Mouse (Mus musculus) G1E (cell line): ENCODE measurements around the gene Ptprg.

Source experiments
- CTCF ChIP-seq: IDR thresholded peaks from 2 replicates; pipeline ENCODE4 v1.5.1; 2012; ENCODE audit warnings: low read depth, low read length, inconsistent platforms, mixed read lengths
- GATA1 ChIP-seq: IDR thresholded peaks from 2 replicates; pipeline ENCODE4 v1.6.1; 2012; ENCODE audit warnings: borderline replicate concordance, low read length, inconsistent platforms, mixed read lengths
- POLR2AphosphoS5 ChIP-seq: IDR thresholded peaks from 2 replicates; pipeline ENCODE4 v1.6.1; 2012; ENCODE audit warnings: low read depth, low read length, inconsistent platforms; ENCODE audit not compliant: insufficient replicate concordance
- TAL1 ChIP-seq: conservative IDR thresholded peaks from 2 replicates; pipeline ENCODE4 v1.6.1; 2012; ENCODE audit warnings: low read depth, low read length, inconsistent platforms, mixed read lengths

DNA sequence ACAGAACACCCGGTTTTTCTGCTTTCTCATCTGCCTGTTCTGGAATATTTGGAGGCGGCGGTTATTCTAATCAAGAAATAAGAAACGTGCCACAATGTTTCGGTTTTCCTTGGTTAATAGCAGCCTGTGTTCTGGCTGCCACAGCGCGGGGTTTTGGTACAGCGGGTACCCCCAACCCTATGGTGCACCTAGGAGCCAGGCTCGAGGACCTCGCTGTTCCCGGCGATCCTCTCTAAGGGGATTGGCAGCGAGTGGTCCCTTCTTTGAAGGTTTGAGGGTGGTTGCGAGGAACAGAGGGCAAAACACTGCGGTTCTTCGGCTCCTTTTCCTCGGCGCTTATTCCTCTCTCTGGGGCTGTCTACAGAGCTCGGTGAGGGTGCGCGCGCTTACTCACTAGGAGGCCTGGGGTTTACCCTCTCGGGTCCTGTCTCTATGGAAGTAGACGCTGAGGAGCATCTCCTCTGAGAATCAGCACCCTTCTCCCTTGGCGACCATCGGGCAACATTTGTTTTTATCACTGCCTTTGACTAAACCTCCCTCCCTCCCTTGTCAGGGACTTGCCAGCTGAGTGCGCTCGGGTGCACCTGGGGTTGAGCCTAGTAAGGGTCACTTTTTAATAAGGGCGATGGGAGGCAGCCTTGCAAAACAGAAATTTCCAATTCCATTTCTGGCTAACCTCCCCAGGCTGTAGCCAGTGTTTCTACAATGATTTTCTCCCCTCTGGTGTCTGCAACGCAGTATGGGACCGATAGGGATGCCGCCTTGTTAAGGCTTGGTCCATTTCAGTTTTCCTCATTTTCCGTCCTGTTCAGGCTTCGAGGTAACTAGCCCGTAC, 2.4 kb downstream of the Ptprg start:
- TF ChIP-seq CTCF (no peak), GATA1 (no peak), TAL1 (no peak), POLR2AphosphoS5 (no peak)
